Mouse (Mus musculus): ENCODE results near the gene Gm3029. TPM values are rescaled to one million over a fixed set of nuclear protein-coding genes. Genes with fewer than 3 reads are reported as not detected.
"Not testable (repeated sequence)": the region's sequence is repeated elsewhere in the genome, so short reads cannot be mapped to it uniquely, and the experiment has no call there.

Gene Gm3029
- not detected in 2 replicates for polyA plus RNA-seq (2015; fragmentation: Nextera tagmentation; extraction: Ambion mirVana)

DNA sequence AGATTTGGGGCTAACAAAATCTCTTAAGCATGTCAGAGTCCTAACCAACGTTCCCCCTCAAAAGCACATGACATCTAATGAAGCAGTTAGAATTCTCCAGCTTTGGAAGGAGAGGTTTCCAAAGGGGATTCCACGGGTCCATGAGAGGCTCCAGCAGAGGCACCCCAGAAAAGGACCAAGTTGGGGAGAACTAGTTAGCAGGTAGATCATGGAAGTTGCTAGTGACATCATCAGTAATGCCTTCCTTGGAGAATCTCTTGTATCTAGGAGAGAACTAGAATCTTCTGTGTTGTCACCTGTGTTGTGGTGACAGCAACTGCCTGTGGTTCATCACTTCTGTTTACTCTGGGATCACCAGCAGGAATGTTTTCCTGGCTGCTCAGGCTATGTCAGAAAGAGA lies at the start of gene Gm3029:
Gene Gm3029 (plus strand): TSS at position 301 of the 400 bp plus-strand sequence.
- not testable (repeated sequence) for H3K36me3 ChIP-seq (ENCODE audit: control insufficient read depth, insufficient read depth); H3K9ac ChIP-seq (ENCODE audit: low read length); H3K27me3 ChIP-seq (ENCODE audit: control insufficient read depth, insufficient read depth, low read length); H3K27ac ChIP-seq (ENCODE audit: low read length); H3K4me3 ChIP-seq (ENCODE audit: low read length); H3K9me3 ChIP-seq (replicated peaks; ENCODE audit: control insufficient read depth, low read length); H3K4me2 ChIP-seq (ENCODE audit: low read depth, low read length); H3K4me1 ChIP-seq (ENCODE audit: control insufficient read depth, insufficient read depth, low read length); ATAC-seq (replicated peaks; ENCODE audit: extremely low read depth, insufficient read depth, low FRiP score)
- WGBS, result 50% methylated on average over 1 of the region's 2 CpGs

GRCm38 (mm10) chr14:3883872-3884271 lies 47.7 kb upstream of the Gm3029 start, which contains the start of gene Gm2916:
Gm2916 (plus strand) TSS chr14:3884172.
- not testable (repeated sequence) for H3K4me3 ChIP-seq (ENCODE audit: low read length); H3K9ac ChIP-seq (ENCODE audit: low read length); H3K4me1 ChIP-seq (ENCODE audit: control insufficient read depth, insufficient read depth, low read length); ATAC-seq (replicated peaks; ENCODE audit: extremely low read depth, insufficient read depth, low FRiP score); H3K4me2 ChIP-seq (ENCODE audit: low read depth, low read length); H3K36me3 ChIP-seq (ENCODE audit: control insufficient read depth, insufficient read depth); H3K9me3 ChIP-seq (replicated peaks; ENCODE audit: control insufficient read depth, low read length); H3K27ac ChIP-seq (ENCODE audit: low read length); H3K27me3 ChIP-seq (ENCODE audit: control insufficient read depth, insufficient read depth, low read length)
- WGBS, result no CpG with 5 or more reads among the region's 1 CpGs

DNA sequence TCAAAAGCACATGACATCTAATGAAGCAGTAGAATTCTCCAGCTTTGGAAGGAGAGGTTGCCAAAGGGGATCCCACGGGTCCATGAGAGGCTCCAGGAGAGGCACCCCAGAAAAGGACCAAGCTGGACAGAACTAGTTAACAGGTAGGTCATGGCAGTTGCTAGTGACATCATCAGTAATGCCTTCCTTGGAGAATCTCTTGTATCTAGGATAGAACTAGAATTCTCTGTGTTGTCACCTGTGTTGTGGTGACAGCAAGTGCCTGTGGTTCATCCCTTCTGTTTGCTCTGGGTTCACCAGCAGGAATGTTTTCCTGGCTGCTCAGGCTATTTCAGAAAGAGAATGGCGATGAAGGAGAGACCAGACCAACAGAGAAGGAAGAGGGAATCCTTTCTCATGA lies 31.7 kb downstream of the Gm3029 start, which contains the start of gene Gm3095:
Gene Gm3095 (plus strand): TSS at position 301 of the 400 bp plus-strand sequence.
- not testable (repeated sequence) for H3K36me3 ChIP-seq (ENCODE audit: control insufficient read depth, insufficient read depth); H3K27ac ChIP-seq (ENCODE audit: low read length); H3K9ac ChIP-seq (ENCODE audit: low read length); H3K27me3 ChIP-seq (ENCODE audit: control insufficient read depth, insufficient read depth, low read length); H3K4me1 ChIP-seq (ENCODE audit: control insufficient read depth, insufficient read depth, low read length); H3K9me3 ChIP-seq (replicated peaks; ENCODE audit: control insufficient read depth, low read length); H3K4me2 ChIP-seq (ENCODE audit: low read depth, low read length); H3K4me3 ChIP-seq (ENCODE audit: low read length); ATAC-seq (replicated peaks; ENCODE audit: extremely low read depth, insufficient read depth, low FRiP score)
- WGBS, result no CpG with 5 or more reads among the region's 2 CpGs

Other genes with a start within 250 kb of the Gm3029 start
- not detected in 2 replicates for gene Gm3043, start 243.0 kb upstream of the Gm3029 start, polyA plus RNA-seq (2015; fragmentation: Nextera tagmentation; extraction: Ambion mirVana)
- 1.9 and 3.6 TPM in 2 replicates for gene Gm3002, start 121.7 kb upstream of the Gm3029 start, polyA plus RNA-seq (2015; fragmentation: Nextera tagmentation; extraction: Ambion mirVana)
- gene Gm3033, start 85.5 kb upstream of the Gm3029 start, polyA plus RNA-seq (2015; fragmentation: Nextera tagmentation; extraction: Ambion mirVana), result not detected in 2 replicates
- gene Gm2916, start 47.6 kb upstream of the Gm3029 start, polyA plus RNA-seq (2015; fragmentation: Nextera tagmentation; extraction: Ambion mirVana), result 0.31 TPM in 1 of 2 replicates, not detected in the other
- 0.33 TPM in 1 of 2 replicates, not detected in the other for gene Gm3095, start 31.8 kb downstream of the Gm3029 start, polyA plus RNA-seq (2015; fragmentation: Nextera tagmentation; extraction: Ambion mirVana)
- not detected in 2 replicates for gene Gm3099, start 66.6 kb downstream of the Gm3029 start, polyA plus RNA-seq (2015; fragmentation: Nextera tagmentation; extraction: Ambion mirVana)
- gene Gm5796, start 92.2 kb downstream of the Gm3029 start, polyA plus RNA-seq (2015; fragmentation: Nextera tagmentation; extraction: Ambion mirVana), result 0.40 and 1.1 TPM in 2 replicates
- not detected in 2 replicates for gene Gm3115, start 152.4 kb downstream of the Gm3029 start, polyA plus RNA-seq (2015; fragmentation: Nextera tagmentation; extraction: Ambion mirVana)
- gene Gm8108, start 178.8 kb downstream of the Gm3029 start, polyA plus RNA-seq (2015; fragmentation: Nextera tagmentation; extraction: Ambion mirVana), result 0.50 TPM in 1 of 2 replicates, not detected in the other
- not detected in 2 replicates for gene Gm3127, start 233.3 kb downstream of the Gm3029 start, polyA plus RNA-seq (2015; fragmentation: Nextera tagmentation; extraction: Ambion mirVana)

All from heart, embryonic 16.5 days (tissue).